In the genomic region with DNA sequence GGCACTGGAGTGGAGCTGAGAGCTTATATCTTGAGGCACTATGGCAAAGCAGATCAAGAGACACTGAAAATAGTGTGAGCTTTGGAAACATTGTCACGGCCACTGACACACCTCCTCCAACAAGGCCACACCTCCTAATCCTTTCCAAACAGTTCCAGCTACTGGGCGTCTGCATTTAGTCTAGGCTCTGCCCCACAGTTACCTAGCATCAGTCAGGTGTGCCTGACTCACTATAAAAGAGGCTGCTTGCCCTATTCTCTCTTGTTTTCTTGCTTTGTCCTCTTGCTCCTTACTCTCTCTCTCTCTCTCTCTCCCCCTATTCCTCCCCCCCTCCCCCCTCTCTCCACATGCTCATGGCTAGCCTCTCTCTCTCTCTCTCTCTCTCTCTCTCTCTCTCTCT, we compare ENCODE assay signal across 22 mouse cellular contexts.
DNase-seq lines count a peak whose midpoint lies in the region; ATAC-seq and TF ChIP-seq lines count a peak whose summit lies in the region.
"Had no signal": no experiment of that assay in that cellular context is flagged by ENCODE, and none has a peak within 500 bp of the region (broad histone marks: within the 10 kb centered on the region; RNA-seq: fewer than 3 reads in every experiment).

No protein-coding gene starts in this region.

- no peak for TF ChIP-seq POLR2A in ES-Bruce4 (IDR thresholded peaks at IDR 0.05; ENCODE audit: insufficient read depth, low read length)

- H3K4me1 ChIP-seq in ES-Bruce4 (ENCODE audit: control insufficient read depth, insufficient read depth, low read length), result peaks cover 6% of the 10 kb centered on the region
- H3K4me1 ChIP-seq in ES-E14 (ENCODE audit: control insufficient read depth in 2 of 2, insufficient read depth in 2 of 2, low read length in 2 of 2, poor library complexity in 1 of 2), result peaks cover 1 to 10% of the 10 kb centered on the region in 2 experiments; a peak in 3 of 4 replicates
- peaks cover 11% of the 10 kb centered on the region for H3K4me1 ChIP-seq in kidney, embryonic 16.5 days (ENCODE audit: insufficient read depth, low read length)
- H3K4me1 ChIP-seq: embryonic facial prominence, embryonic 12.5 days; forebrain, embryonic 13.5 days; forebrain, embryonic 15.5 days had no signal

- H3K36me3 ChIP-seq in ES-Bruce4 (ENCODE audit: control insufficient read depth, insufficient read depth, low read length, poor library complexity, severe bottlenecking) (no peaks in the 10 kb centered on the region), ES-E14 (ENCODE audit: control insufficient read depth, insufficient read depth, low read length, poor library complexity, severe bottlenecking) (no peaks in the 10 kb centered on the region)
- no peaks in the 10 kb centered on the region for H3K36me3 ChIP-seq in kidney, embryonic 16.5 days (ENCODE audit: insufficient read depth, low read length)
- H3K36me3 ChIP-seq: embryonic facial prominence, embryonic 10.5 days; embryonic facial prominence, embryonic 12.5 days; forebrain, embryonic 15.5 days; G1E had no signal

- H3K4me3 ChIP-seq in ES-Bruce4 (ENCODE audit: low read depth, low read length) (no peak overlapping the region), ES-E14 (ENCODE audit: insufficient read depth in 1 of 2, low read depth in 1 of 2, low read length in 2 of 2, poor library complexity in 1 of 2, severe bottlenecking in 1 of 2) (no peak overlapping the region)
- no peak overlapping the region for H3K4me3 ChIP-seq in kidney, embryonic 16.5 days (ENCODE audit: low read length)
- H3K4me3 ChIP-seq: embryonic facial prominence, embryonic 10.5 days; embryonic facial prominence, embryonic 12.5 days; forebrain, embryonic 13.5 days; forebrain, embryonic 15.5 days had no signal

- H3K27ac ChIP-seq in ES-Bruce4 (ENCODE audit: insufficient read depth, low read length) (peak overlapping the region; percentile 92), ES-E14 (ENCODE audit: insufficient read depth, low read depth, low read length, poor library complexity, severe bottlenecking) (peak overlapping the region; percentile 63; the same call in 1 of the 2 replicates)
- no peak overlapping the region for H3K27ac ChIP-seq in kidney, embryonic 16.5 days (ENCODE audit: low read length)
- H3K27ac ChIP-seq: embryonic facial prominence, embryonic 10.5 days; embryonic facial prominence, embryonic 12.5 days; forebrain, embryonic 13.5 days; forebrain, embryonic 15.5 days had no signal

- no peak overlapping the region for H3K9ac ChIP-seq in ES-Bruce4 (ENCODE audit: low read depth, poor library complexity, severe bottlenecking)
- H3K9ac ChIP-seq in ES-E14 (ENCODE audit: insufficient read depth, low read depth, low read length, poor library complexity, severe bottlenecking), result no peak overlapping the region
- no peak overlapping the region for H3K9ac ChIP-seq in kidney, embryonic 16.5 days (replicated peaks; ENCODE audit: low read length)
- H3K9ac ChIP-seq: embryonic facial prominence, embryonic 12.5 days; forebrain, embryonic 13.5 days; forebrain, embryonic 15.5 days; forebrain, postnatal 0 days had no signal

- 83% methylated on average over 2 of the region's 2 CpGs for WGBS in kidney, embryonic 16.5 days

- H3K4me2 ChIP-seq in kidney, embryonic 16.5 days (replicated peaks; ENCODE audit: low read depth, low read length), result no peak overlapping the region
- H3K4me2 ChIP-seq: embryonic facial prominence, embryonic 12.5 days; forebrain, embryonic 13.5 days; forebrain, embryonic 15.5 days had no signal

- H3K9me3 ChIP-seq in ES-Bruce4 (replicated peaks; ENCODE audit: control insufficient read depth, insufficient read depth, low read length, poor library complexity, severe bottlenecking) (peaks cover 14% of the 10 kb centered on the region), ES-E14 (ENCODE audit: control insufficient read depth, insufficient read depth, low read depth, low read length) (no peaks in the 10 kb centered on the region)
- H3K9me3 ChIP-seq in kidney, embryonic 16.5 days (ENCODE audit: low read length), result no peaks in the 10 kb centered on the region
- H3K9me3 ChIP-seq: embryonic facial prominence, embryonic 10.5 days; embryonic facial prominence, embryonic 12.5 days; forebrain, embryonic 13.5 days; forebrain, embryonic 15.5 days; G1E had no signal

- no peaks in the 10 kb centered on the region for H3K27me3 ChIP-seq in ES-Bruce4 (ENCODE audit: control insufficient read depth, insufficient read depth, low read length, poor library complexity, severe bottlenecking)
- no peaks in the 10 kb centered on the region for H3K27me3 ChIP-seq in kidney, embryonic 16.5 days (ENCODE audit: insufficient read depth, low read length)
- H3K27me3 ChIP-seq: embryonic facial prominence, embryonic 12.5 days; forebrain, embryonic 13.5 days; forebrain, embryonic 15.5 days; Patski had no signal

- no peak for TF ChIP-seq EP300 in ES-Bruce4 (IDR thresholded peaks at IDR 0.05; ENCODE audit: insufficient read depth, low read depth, low read length)

- no peak for ATAC-seq in kidney, embryonic 16.5 days (ENCODE audit: low FRiP score, low TSS enrichment)
- ATAC-seq: activated CD4-positive, CD25-positive, alpha-beta regulatory T cell, adult 4 months; forebrain, embryonic 13.5 days; forebrain, embryonic 15.5 days; forebrain, postnatal 0 days; Patski had no signal

- no peak for TF ChIP-seq CTCF in ES-Bruce4 (IDR thresholded peaks at IDR 0.05; ENCODE audit: low read depth, low read length)

- in situ Hi-C loops in ES-E14 (cut with MboI; ENCODE audit: low sequenced_read_pairs in 2 of 2, unreplicated experiment in 2 of 2), result no loop called here

- DNase-seq in ES-E14 (ENCODE audit: low read depth, low spot score), result no peak
- DNase-seq in ZHBTc4 (ENCODE audit: low read depth, low spot score), result peak; percentile 61
- no peak for DNase-seq in spleen, adult 12 weeks (ENCODE audit: low spot score)
- DNase-seq: adrenal gland, adult 8-10 months; adrenal gland, postnatal 14 days; adrenal gland, postnatal 36 days; B cell, adult 2 months; cerebellum, adult 11-12 months; cerebellum, adult 2 months; cerebellum, adult 9-10 months; cerebellum, postnatal 10 days; cerebellum, postnatal 25 days; forebrain, postnatal 0 days had no signal

TF ChIP-seq in ES-E14, 5 proteins besides CTCF, POLR2A, EP300 and RAD21:
- TF ChIP-seq HCFC1 (IDR thresholded peaks at IDR 0.05; ENCODE audit: borderline replicate concordance, insufficient read depth, low read length) (no peak), CHD2 (IDR thresholded peaks at IDR 0.05; ENCODE audit: low read depth, low read length) (no peak), MAFK (IDR thresholded peaks at IDR 0.05; ENCODE audit: insufficient read depth, low read depth, low read length) (no peak), ZNF384 (IDR thresholded peaks at IDR 0.05; ENCODE audit: low read depth, low read length) (no peak)
